Mouse (Mus musculus): ENCODE results near the gene Serpina3g. TPM values are rescaled to one million over a fixed set of nuclear protein-coding genes. Genes with fewer than 3 reads are reported as not detected.

Gene Serpina3g
- total and polyA plus RNA-seq, 3 experiments = 0.16 TPM; not detected in 2

GRCm38 (mm10) chr12:104262863-104263262 lies 26.8 kb downstream of the Serpina3g start, which contains the start of gene Serpina3i:
Gene Serpina3i (plus strand): TSS chr12:104263122.
- no peak within 1 kb of the TSS for H3K4me3 ChIP-seq (ENCODE audit: low read depth, low read length)
- ATAC-seq (ENCODE audit: extremely low read depth, insufficient number of reproducible peaks, low FRiP score, poor library complexity, severe bottlenecking) = no peak
- DNase-seq (ENCODE audit: low spot score) = no peak
- no peaks in the 10 kb centered on the region for H3K36me3 ChIP-seq (replicated peaks)
- no peaks in the 10 kb centered on the region for H3K27me3 ChIP-seq (ENCODE audit: insufficient read depth, low read length)
- H3K4me1 ChIP-seq (ENCODE audit: insufficient read depth, low read depth, low read length) = no peaks in the 10 kb centered on the region
- H3K9me3 ChIP-seq (replicated peaks) = peaks cover 34% of the 10 kb centered on the region
- no peak for TF ChIP-seq GATA2 (IDR thresholded peaks at IDR 0.05; ENCODE audit: borderline replicate concordance, low read depth, low read length)
- TF ChIP-seq TAL1 (conservative IDR thresholded peaks at IDR 0.05; ENCODE audit: low read depth, low read length) = no peak
- no peak for TF ChIP-seq CTCF (IDR thresholded peaks at IDR 0.05; ENCODE audit: low read depth, low read length)
- no peak for TF ChIP-seq POLR2AphosphoS5 (IDR thresholded peaks at IDR 0.05; ENCODE audit: insufficient replicate concordance, low read depth, low read length)
- TF ChIP-seq GATA1 (IDR thresholded peaks at IDR 0.05; ENCODE audit: borderline replicate concordance, low read length) = no peak

GRCm38 (mm10) chr12:104266374-104266773 lies 30.3 kb downstream of the Serpina3g start:
- ATAC-seq (ENCODE audit: extremely low read depth, insufficient number of reproducible peaks, low FRiP score, poor library complexity, severe bottlenecking) (no peak), DNase-seq (ENCODE audit: low spot score) (no peak)
- Histone ChIP-seq H3K4me1 (ENCODE audit: insufficient read depth, low read depth, low read length) (no peaks in the 10 kb centered on the region), H3K9me3 (replicated peaks) (peaks cover 50% of the 10 kb centered on the region), H3K36me3 (replicated peaks) (no peaks in the 10 kb centered on the region), H3K27me3 (ENCODE audit: insufficient read depth, low read length) (no peaks in the 10 kb centered on the region), H3K4me3 (ENCODE audit: low read depth, low read length) (no peak overlapping the region)
- TF ChIP-seq CTCF (IDR thresholded peaks at IDR 0.05; ENCODE audit: low read depth, low read length) (no peak), TAL1 (conservative IDR thresholded peaks at IDR 0.05; ENCODE audit: low read depth, low read length) (no peak)

GRCm38 (mm10) chr12:104278216-104279055 lies 42.4 kb downstream of the Serpina3g start:
- peaks cover 44% of the 10 kb centered on the region for H3K9me3 ChIP-seq (replicated peaks)
- H3K4me1 ChIP-seq (ENCODE audit: insufficient read depth, low read depth, low read length) = no peaks in the 10 kb centered on the region
- DNase-seq (ENCODE audit: low spot score) (no peak), ATAC-seq (ENCODE audit: extremely low read depth, insufficient number of reproducible peaks, low FRiP score, poor library complexity, severe bottlenecking) (no peak)
- TF ChIP-seq GATA1 (IDR thresholded peaks at IDR 0.05; ENCODE audit: borderline replicate concordance, low read length) (no peak), CTCF (IDR thresholded peaks at IDR 0.05; ENCODE audit: low read depth, low read length) (no peak), GATA2 (IDR thresholded peaks at IDR 0.05; ENCODE audit: borderline replicate concordance, low read depth, low read length) (no peak)
- H3K4me3 ChIP-seq (ENCODE audit: low read depth, low read length) = no peak overlapping the region
- no peaks in the 10 kb centered on the region for H3K36me3 ChIP-seq (replicated peaks)
- no peaks in the 10 kb centered on the region for H3K27me3 ChIP-seq (ENCODE audit: insufficient read depth, low read length)

GRCm38 (mm10) chr12:104279056-104279435 lies 43.0 kb downstream of the Serpina3g start:
- DNase-seq (ENCODE audit: low spot score) (no peak), ATAC-seq (ENCODE audit: extremely low read depth, insufficient number of reproducible peaks, low FRiP score, poor library complexity, severe bottlenecking) (no peak)
- H3K36me3 ChIP-seq (replicated peaks) = no peaks in the 10 kb centered on the region
- H3K27me3 ChIP-seq (ENCODE audit: insufficient read depth, low read length) = no peaks in the 10 kb centered on the region
- no peak for TF ChIP-seq CTCF (IDR thresholded peaks at IDR 0.05; ENCODE audit: low read depth, low read length)
- TF ChIP-seq POLR2AphosphoS5 (IDR thresholded peaks at IDR 0.05; ENCODE audit: insufficient replicate concordance, low read depth, low read length) = no peak
- TF ChIP-seq GATA2 (IDR thresholded peaks at IDR 0.05; ENCODE audit: borderline replicate concordance, low read depth, low read length) = no peak
- no peak for TF ChIP-seq GATA1 (IDR thresholded peaks at IDR 0.05; ENCODE audit: borderline replicate concordance, low read length)
- TF ChIP-seq TAL1 (conservative IDR thresholded peaks at IDR 0.05; ENCODE audit: low read depth, low read length) = no peak
- no peak overlapping the region for H3K4me3 ChIP-seq (ENCODE audit: low read depth, low read length)
- H3K9me3 ChIP-seq (replicated peaks) = peaks cover 41% of the 10 kb centered on the region
- H3K4me1 ChIP-seq (ENCODE audit: insufficient read depth, low read depth, low read length) = no peaks in the 10 kb centered on the region

- Histone ChIP-seq H3K4me3 (ENCODE audit: low read depth, low read length) (no peak overlapping the region), H3K27me3 (ENCODE audit: insufficient read depth, low read length) (no peaks in the 10 kb centered on the region), H3K36me3 (replicated peaks) (no peaks in the 10 kb centered on the region), H3K9me3 (replicated peaks) (peaks cover 24% of the 10 kb centered on the region), H3K4me1 (ENCODE audit: insufficient read depth, low read depth, low read length) (no peaks in the 10 kb centered on the region)
- TF ChIP-seq TAL1 (conservative IDR thresholded peaks at IDR 0.05; ENCODE audit: low read depth, low read length) = no peak
- TF ChIP-seq GATA1 (IDR thresholded peaks at IDR 0.05; ENCODE audit: borderline replicate concordance, low read length) = no peak
- TF ChIP-seq CTCF (IDR thresholded peaks at IDR 0.05; ENCODE audit: low read depth, low read length) = no peak
- no peak for TF ChIP-seq POLR2AphosphoS5 (IDR thresholded peaks at IDR 0.05; ENCODE audit: insufficient replicate concordance, low read depth, low read length)
- no peak for TF ChIP-seq GATA2 (IDR thresholded peaks at IDR 0.05; ENCODE audit: borderline replicate concordance, low read depth, low read length)
- DNase-seq (ENCODE audit: low spot score) (no peak), ATAC-seq (ENCODE audit: extremely low read depth, insufficient number of reproducible peaks, low FRiP score, poor library complexity, severe bottlenecking) (no peak)
Measured at GRCm38 (mm10) chr12:104283380-104283779, 47.3 kb downstream of the Serpina3g start.

- ATAC-seq (ENCODE audit: extremely low read depth, insufficient number of reproducible peaks, low FRiP score, poor library complexity, severe bottlenecking) (no peak), DNase-seq (ENCODE audit: low spot score) (no peak)
- Histone ChIP-seq H3K9me3 (replicated peaks) (peaks cover 5% of the 10 kb centered on the region), H3K27me3 (ENCODE audit: insufficient read depth, low read length) (no peaks in the 10 kb centered on the region), H3K4me3 (ENCODE audit: low read depth, low read length) (no peak overlapping the region), H3K36me3 (replicated peaks) (no peaks in the 10 kb centered on the region), H3K4me1 (ENCODE audit: insufficient read depth, low read depth, low read length) (no peaks in the 10 kb centered on the region)
- no peak for TF ChIP-seq CTCF (IDR thresholded peaks at IDR 0.05; ENCODE audit: low read depth, low read length)
- no peak for TF ChIP-seq TAL1 (conservative IDR thresholded peaks at IDR 0.05; ENCODE audit: low read depth, low read length)
- TF ChIP-seq GATA2 (IDR thresholded peaks at IDR 0.05; ENCODE audit: borderline replicate concordance, low read depth, low read length) = no peak
- no peak for TF ChIP-seq POLR2AphosphoS5 (IDR thresholded peaks at IDR 0.05; ENCODE audit: insufficient replicate concordance, low read depth, low read length)
- no peak for TF ChIP-seq GATA1 (IDR thresholded peaks at IDR 0.05; ENCODE audit: borderline replicate concordance, low read length)
Measured at GRCm38 (mm10) chr12:104288336-104288735, 52.3 kb downstream of the Serpina3g start.

Data from G1E (cell line).